Mouse (Mus musculus): ENCODE data around the gene Olfr462.

Olfr462 gene

GRCm38 (mm10) chr11:87846968-87847600, 45.0 kb downstream of the Olfr462 start:
- DNase-seq (ENCODE audit: low spot score): no peak

- no peak for DNase-seq (ENCODE audit: low spot score)
Observed at GRCm38 (mm10) chr11:87841436-87841835, 50.6 kb downstream of the Olfr462 start.

- no peak for DNase-seq (ENCODE audit: low spot score)
Observed at GRCm38 (mm10) chr11:87840676-87841075, 51.4 kb downstream of the Olfr462 start.

All from ovary, postnatal 14 days (tissue).